8 mouse cellular contexts compared by ENCODE assay signal in the genomic region with DNA sequence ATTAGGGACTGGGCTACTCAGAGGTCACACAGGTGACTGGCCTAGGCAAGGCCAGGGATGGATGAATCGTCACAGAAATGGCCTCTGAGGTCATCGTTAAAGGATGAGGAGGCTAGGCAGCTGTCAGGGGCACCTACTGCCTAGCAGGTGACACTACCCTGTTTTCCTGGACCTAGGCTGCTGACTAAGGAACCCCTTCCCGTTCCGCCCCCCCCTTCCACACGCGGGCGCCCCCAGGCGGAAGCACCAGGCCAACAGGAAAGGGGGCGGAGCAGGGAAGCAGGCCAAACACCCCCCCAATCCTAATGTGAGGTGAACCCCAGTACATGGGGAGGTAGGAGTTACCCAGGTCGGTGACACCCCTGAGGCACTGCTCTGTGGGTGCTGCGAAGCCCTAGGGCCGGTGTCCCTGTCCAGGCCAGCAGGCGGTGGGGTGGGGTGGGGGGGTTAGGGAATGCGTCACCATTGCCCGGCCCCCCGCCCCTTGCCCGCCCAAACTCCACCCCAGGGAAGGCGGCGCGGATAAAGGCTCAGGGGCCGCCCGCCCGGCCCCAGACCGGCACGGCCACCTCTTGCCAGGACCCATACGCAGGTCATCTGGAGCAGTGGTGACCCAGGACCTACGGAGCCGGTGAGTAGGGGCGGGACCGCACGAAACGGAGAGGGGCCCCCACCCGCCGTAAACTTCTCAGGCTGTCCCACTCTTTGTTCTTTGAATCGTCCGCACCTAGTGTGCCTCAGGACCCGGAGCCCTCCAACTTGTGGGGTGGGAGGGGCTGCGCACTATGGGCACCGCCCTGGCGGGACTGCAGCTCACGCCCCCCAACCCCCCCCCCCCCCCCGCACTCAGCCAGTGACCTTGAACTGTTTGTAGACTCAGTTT. TPM values are rescaled to one million over a fixed set of nuclear protein-coding genes. Genes with fewer than 3 reads are reported as not detected.
DNase-seq lines count a peak whose midpoint lies in the region; ATAC-seq lines count a peak whose summit lies in the region.

A gene (plus strand): TSS at position 554 of the 883 bp plus-strand sequence.

- peak within 1 kb of the TSS; percentile 91 for H3K9ac ChIP-seq in hindbrain, embryonic 12.5 days

- H3K36me3 ChIP-seq in hindbrain, embryonic 12.5 days: peaks cover 40% of the 10 kb centered on the region

- peak within 1 kb of the TSS; percentile 72 for H3K4me2 ChIP-seq in hindbrain, embryonic 12.5 days (replicated peaks)

- WGBS in hindbrain, embryonic 12.5 days: under 1% methylated on average over 42 of the region's 42 CpGs

- H3K4me1 ChIP-seq in hindbrain, embryonic 12.5 days: peaks cover 38% of the 10 kb centered on the region

- peak; percentile 24 for ATAC-seq in hindbrain, embryonic 12.5 days (ENCODE audit: low FRiP score)

- H3K4me3 ChIP-seq in hindbrain, embryonic 12.5 days: peak within 1 kb of the TSS; percentile 99

- H3K9me3 ChIP-seq in hindbrain, embryonic 12.5 days (replicated peaks): no peaks in the 10 kb centered on the region

- H3K27me3 ChIP-seq in hindbrain, embryonic 12.5 days: no peaks in the 10 kb centered on the region

- peak; percentile 93 for DNase-seq in NIH3T3 (ENCODE audit: low read depth)
- peak; percentile 79 for DNase-seq in cerebellum, adult 8-10 months
- peak in 1 of 2 experiments; percentile 80 for DNase-seq in frontal cortex, adult 2 months (ENCODE audit: extremely low spot score in 1 of 2, low spot score in 1 of 2)
- DNase-seq in layer of hippocampus, postnatal 14 days (ENCODE audit: low spot score in 2 of 2): peak in 1 of 2 experiments; percentile 79
- peak; percentile 87 for DNase-seq in lung, postnatal 14 days
- DNase-seq in retina, embryonic 14.5 days (ENCODE audit: low spot score): peak; percentile 68
- peak; percentile 85 for DNase-seq in urinary bladder, postnatal 25 days (ENCODE audit: low spot score)

- peak within 1 kb of the TSS; percentile 97 for H3K27ac ChIP-seq in hindbrain, embryonic 12.5 days

RNA-seq across cellular contexts. Expression of the gene that starts here (rescaled TPM):
- 36.5 and 43.7 TPM in 2 replicates for polyA plus RNA-seq in frontal cortex, adult 2 months (2012; rRNA removed)
- 42.1 and 54.5 TPM in 2 replicates for polyA plus RNA-seq in hindbrain, embryonic 12.5 days (2016; fragmentation: Nextera tagmentation; extraction: Ambion mirVana)
- total RNA-seq in layer of hippocampus, postnatal 14 days (2021): 10 to 100 TPM; 90.9 to 100.0 TPM
